Mouse (Mus musculus) cerebellum, adult 2 months (tissue): ENCODE data around the gene Slc36a4. TPM values are rescaled to one million over a fixed set of nuclear protein-coding genes. Genes with fewer than 3 reads are reported as not detected.

Experiments used
- DNase-seq, 2 experiments: peaks; one replicate each; pipeline ENCODE4 v3.0.0; 2021
- H3K27ac ChIP-seq: fragments of 200-500 bp; 2 replicates; pipeline ENCODE4 v1.5.1; 2012; ENCODE audit warnings: low read length, control low read depth, inconsistent platforms; ENCODE audit not compliant: insufficient read depth
- H3K27me3 ChIP-seq: fragments of 200-500 bp; 2 replicates; pipeline ENCODE4 v1.6.1; 2012; ENCODE audit warnings: inconsistent platforms, mild to moderate bottlenecking, low read length, moderate library complexity; ENCODE audit not compliant: control insufficient read depth, insufficient read depth
- H3K4me1 ChIP-seq: fragments of 200-500 bp; 2 replicates; pipeline ENCODE4 v1.6.1; 2011; ENCODE audit warnings: low read length; ENCODE audit not compliant: control insufficient read depth, insufficient read depth
- H3K4me3 ChIP-seq: fragments of 200-500 bp; replicated peaks from 2 replicates; pipeline ENCODE3; 2011; ENCODE audit warnings: mild to moderate bottlenecking, low read depth, low read length, control low read depth; ENCODE audit not compliant: insufficient read depth
- CTCF ChIP-seq: fragments of 200-500 bp; IDR thresholded peaks from 2 replicates; pipeline ENCODE4 v1.5.1; 2011; ENCODE audit warnings: low read depth, mild to moderate bottlenecking, control low read depth, low read length, moderate library complexity, borderline replicate concordance; ENCODE audit not compliant: insufficient read depth
- POLR2A ChIP-seq: fragments of 200-500 bp; IDR thresholded peaks from 2 replicates; pipeline ENCODE4 v1.6.1; 2011; ENCODE audit warnings: low read length, control low read depth, borderline replicate concordance; ENCODE audit not compliant: insufficient read depth
- WGBS: fragments of 180-500 bp; shearing (Covaris S2); methylation state at CpG from one replicate; pipeline ENCODE4 v1.1.7; 2018; 5-methylcytosine and 5-hydroxymethylcytosine counted together
- polyA plus RNA-seq: library from polyadenylated mRNA; depleted of rRNA; stranded (reverse); fragments of >200 nt; gene quantifications from 2 replicates; pipeline ENCODE4 v1.2.3, GENCODE M21; 2012; rRNA removed

The Slc36a4 gene
- polyA plus RNA-seq, 1 experiment: 27.3 TPM

GRCm38 (mm10) chr9:15781936-15782335 is 72.4 kb downstream of the Slc36a4 start:
- Histone ChIP-seq H3K27ac (no peak overlapping the region), H3K4me1 (no peaks in the 10 kb centered on the region), H3K4me3 (no peak overlapping the region), H3K27me3 (no peaks in the 10 kb centered on the region)
- TF ChIP-seq CTCF (no peak), POLR2A (no peak)
- WGBS: 67% methylated on average over 4 of the region's 4 CpGs
- no peak for DNase-seq

- TF ChIP-seq POLR2A: no peak
- TF ChIP-seq CTCF: no peak
- 71% methylated on average over 3 of the region's 3 CpGs for WGBS
- no peaks in the 10 kb centered on the region for H3K4me1 ChIP-seq
- no peak for DNase-seq
- H3K27ac ChIP-seq: no peak overlapping the region
- H3K4me3 ChIP-seq: no peak overlapping the region
- no peaks in the 10 kb centered on the region for H3K27me3 ChIP-seq
Observed at GRCm38 (mm10) chr9:15786192-15786591, 76.7 kb downstream of the Slc36a4 start.

GRCm38 (mm10) chr9:15786610-15787009 is 77.1 kb downstream of the Slc36a4 start:
- no peak for DNase-seq
- H3K27ac ChIP-seq: no peak overlapping the region
- no peaks in the 10 kb centered on the region for H3K4me1 ChIP-seq
- H3K4me3 ChIP-seq: no peak overlapping the region
- no peak for TF ChIP-seq CTCF
- TF ChIP-seq POLR2A: no peak
- WGBS: 81% methylated on average over 2 of the region's 2 CpGs
- no peaks in the 10 kb centered on the region for H3K27me3 ChIP-seq

- DNase-seq: no peak
- no peak for TF ChIP-seq CTCF
- no peak for TF ChIP-seq POLR2A
- WGBS: 90% methylated on average over 9 of the region's 9 CpGs
- Histone ChIP-seq H3K4me1 (no peaks in the 10 kb centered on the region), H3K4me3 (no peak overlapping the region), H3K27ac (no peak overlapping the region), H3K27me3 (no peaks in the 10 kb centered on the region)
Observed at GRCm38 (mm10) chr9:15792076-15792475, 82.5 kb downstream of the Slc36a4 start.

Other genes starting within 250 kb of the Slc36a4 start
- 4.6 and 5.8 TPM in 2 replicates for gene Smco4, start 216.3 kb upstream of the Slc36a4 start, polyA plus RNA-seq
- gene Deup1, start 81.8 kb upstream of the Slc36a4 start, polyA plus RNA-seq: 0.21 and 0.25 TPM in 2 replicates
- not detected in 2 replicates for gene Mtnr1b, start 164.8 kb downstream of the Slc36a4 start, polyA plus RNA-seq